Mouse (Mus musculus) hindbrain, embryonic 12.5 days (tissue): Measurements from ENCODE around the gene Sik3. TPM values are rescaled to one million over a fixed set of nuclear protein-coding genes. Genes with fewer than 3 reads are reported as not detected.

Experiments
- ATAC-seq: fragments of 200-750 bp; cut with Nextera tagmentation; 2 replicates; pipeline ENCODE4 v1.8.0; 2017; ENCODE audit warnings: moderate TSS enrichment; ENCODE audit not compliant: low FRiP score
- H3K27ac ChIP-seq: fragments of 300-500 bp; sonication (generic); 2 replicates; pipeline ENCODE4 v1.5.1; 2016; ENCODE audit warnings: mild to moderate bottlenecking
- H3K27me3 ChIP-seq: fragments of 300-500 bp; sonication (generic); 2 replicates; pipeline ENCODE4 v1.6.1; 2016; ENCODE audit warnings: mild to moderate bottlenecking
- H3K36me3 ChIP-seq: fragments of 300-500 bp; sonication (generic); 2 replicates; pipeline ENCODE4 v1.6.1; 2016; ENCODE audit warnings: mild to moderate bottlenecking
- H3K4me1 ChIP-seq: fragments of 300-500 bp; sonication (generic); 2 replicates; pipeline ENCODE4 v1.6.1; 2016
- H3K4me2 ChIP-seq: fragments of 300-500 bp; sonication (generic); replicated peaks from 2 replicates; pipeline ENCODE4 v1.6.1; 2016; ENCODE audit warnings: mild to moderate bottlenecking
- H3K4me3 ChIP-seq: fragments of 300-500 bp; sonication (generic); 2 replicates; pipeline ENCODE4 v1.5.1; 2016; ENCODE audit warnings: mild to moderate bottlenecking
- H3K9ac ChIP-seq: fragments of 300-500 bp; sonication (generic); 2 replicates; pipeline ENCODE4 v1.6.1; 2016; ENCODE audit warnings: mild to moderate bottlenecking, moderate library complexity
- H3K9me3 ChIP-seq: fragments of 300-500 bp; sonication (generic); replicated peaks from 2 replicates; pipeline ENCODE4 v1.6.1; 2016; ENCODE audit warnings: mild to moderate bottlenecking
- WGBS: fragments of 180-500 bp; shearing (Covaris S2); methylation state at CpG from one replicate; pipeline ENCODE4 v1.1.7; 2016; 5-methylcytosine and 5-hydroxymethylcytosine counted together
- polyA plus RNA-seq: library from polyadenylated mRNA; unstranded; fragments of >200 nt; fragmentation: Nextera tagmentation; extraction: Ambion mirVana; gene quantifications from 2 replicates; pipeline ENCODE4 v1.2.1, GENCODE M21; 2016

Sik3 gene
- polyA plus RNA-seq, 1 experiment from 2014 or later = 13.9 TPM

- Histone ChIP-seq H3K4me3 (no peak overlapping the region), H3K36me3 (no peaks in the 10 kb centered on the region), H3K27ac (no peak overlapping the region), H3K4me2 (no peak overlapping the region), H3K27me3 (no peaks in the 10 kb centered on the region), H3K9me3 (no peaks in the 10 kb centered on the region), H3K9ac (no peak overlapping the region), H3K4me1 (peaks cover 2% of the 10 kb centered on the region; the same call in 1 of the 2 replicates)
- whole genome bisulfite sequencing = 64% methylated on average over 5 of the region's 5 CpGs
- ATAC-seq = no peak
Observed at GRCm38 (mm10) chr9:46006224-46006623, 6.4 kb upstream of the Sik3 start.

DNA sequence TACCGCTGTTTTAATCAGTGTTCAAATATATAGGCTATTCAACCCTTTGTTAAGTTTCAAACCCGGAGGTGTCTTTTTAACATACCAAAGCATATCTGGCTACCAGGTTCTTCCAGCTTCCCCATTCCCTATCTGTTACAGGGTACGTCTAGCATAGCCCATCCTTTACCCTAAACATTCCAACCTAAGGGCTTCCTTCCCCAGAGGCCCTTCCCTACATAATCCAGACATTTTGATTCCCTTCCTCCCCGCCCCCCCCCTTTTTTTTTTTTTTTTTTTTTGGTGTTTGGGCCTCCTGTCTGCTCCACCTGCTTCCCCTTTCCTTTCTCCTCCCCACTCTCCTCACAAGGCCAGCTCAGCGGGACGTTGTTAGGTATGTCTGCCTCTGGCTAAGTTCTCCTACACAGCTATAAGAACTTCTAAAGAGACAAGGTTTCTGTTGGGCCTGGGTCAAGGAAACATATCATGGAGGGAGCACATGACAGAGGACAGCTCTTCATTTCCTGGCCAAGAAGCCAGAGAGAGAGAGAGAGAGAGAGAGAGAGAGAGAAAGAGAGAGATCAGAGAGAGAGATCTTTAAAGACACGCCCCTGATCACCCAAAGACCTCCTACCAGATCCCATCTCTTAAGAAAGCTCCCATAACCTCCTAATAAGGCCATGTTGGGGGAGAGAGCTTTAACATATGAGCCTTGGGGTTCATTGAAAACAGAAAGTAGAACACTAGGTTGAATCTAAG lies 3.5 kb upstream of the Sik3 start:
- 71% methylated on average over 7 of the region's 7 CpGs for WGBS
- no peak overlapping the region for H3K4me2 ChIP-seq
- H3K9ac ChIP-seq = no peak overlapping the region
- H3K9me3 ChIP-seq = no peaks in the 10 kb centered on the region
- H3K4me3 ChIP-seq = no peak overlapping the region
- no peaks in the 10 kb centered on the region for H3K27me3 ChIP-seq
- H3K36me3 ChIP-seq = no peaks in the 10 kb centered on the region
- H3K4me1 ChIP-seq = peaks cover 20% of the 10 kb centered on the region
- ATAC-seq = no peak
- H3K27ac ChIP-seq = no peak overlapping the region

- H3K4me2 ChIP-seq = no peak overlapping the region
- no peaks in the 10 kb centered on the region for H3K9me3 ChIP-seq
- peaks cover 25% of the 10 kb centered on the region for H3K4me1 ChIP-seq
- no peak overlapping the region for H3K27ac ChIP-seq
- H3K36me3 ChIP-seq = no peaks in the 10 kb centered on the region
- WGBS = 74% methylated on average over 1 of the region's 1 CpGs
- H3K4me3 ChIP-seq = no peak overlapping the region
- no peaks in the 10 kb centered on the region for H3K27me3 ChIP-seq
- ATAC-seq = no peak
- no peak overlapping the region for H3K9ac ChIP-seq
Observed at GRCm38 (mm10) chr9:46009669-46009983, 3.0 kb upstream of the Sik3 start.

- Histone ChIP-seq H3K9ac (no peak overlapping the region), H3K4me1 (peaks cover 41% of the 10 kb centered on the region), H3K27ac (no peak overlapping the region), H3K27me3 (no peaks in the 10 kb centered on the region), H3K9me3 (no peaks in the 10 kb centered on the region), H3K4me3 (no peak overlapping the region), H3K36me3 (no peaks in the 10 kb centered on the region), H3K4me2 (no peak overlapping the region; the same call in 1 of the 2 replicates)
- WGBS = 61% methylated on average over 3 of the region's 3 CpGs
- ATAC-seq = no peak
Observed at GRCm38 (mm10) chr9:46011094-46011970, 1.3 kb upstream of the Sik3 start.

DNA sequence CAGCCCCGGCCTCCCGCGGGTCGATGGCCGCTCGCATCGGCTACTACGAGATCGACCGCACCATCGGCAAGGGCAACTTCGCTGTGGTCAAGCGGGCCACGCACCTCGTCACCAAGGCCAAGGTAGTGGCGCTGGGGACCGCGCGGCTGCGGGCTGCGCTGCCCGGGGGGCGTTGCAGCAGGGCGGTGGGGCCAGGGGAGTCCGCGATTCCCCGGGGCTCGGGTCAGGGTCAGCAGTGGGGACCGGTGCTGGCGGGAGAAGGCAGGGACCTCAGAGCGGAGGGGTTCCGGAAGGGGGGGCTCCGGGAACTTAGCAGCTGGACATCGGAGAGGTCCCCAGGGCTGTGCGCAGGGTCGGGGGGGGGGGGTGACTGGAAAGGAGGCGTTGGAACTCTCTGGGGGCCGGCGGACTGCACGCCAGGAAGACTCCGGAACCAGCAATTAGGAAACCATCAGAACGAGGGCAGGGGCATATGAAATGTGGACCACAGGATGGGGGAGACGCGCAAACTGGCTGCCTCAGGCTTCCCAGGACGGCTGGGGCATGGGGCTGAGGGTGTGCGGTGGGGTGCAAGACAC lies 478 bp downstream of the Sik3 start:
- H3K9ac ChIP-seq = peak overlapping the region; percentile 92
- peaks cover 45% of the 10 kb centered on the region for H3K4me1 ChIP-seq
- 0 out of 2 replicates have a peak, but pooled peaks cover 1% of the 10 kb centered on the region for H3K36me3 ChIP-seq
- no peaks in the 10 kb centered on the region for H3K27me3 ChIP-seq
- peak; percentile 75 for ATAC-seq
- under 1% methylated on average over 43 of the region's 46 CpGs for WGBS
- no peaks in the 10 kb centered on the region for H3K9me3 ChIP-seq
- peak overlapping the region; percentile 83 for H3K4me3 ChIP-seq
- H3K4me2 ChIP-seq = peak overlapping the region; percentile 82
- H3K27ac ChIP-seq = peak overlapping the region; percentile 91

- Histone ChIP-seq H3K4me3 (peak overlapping the region; percentile 83), H3K9ac (peak overlapping the region; percentile 92), H3K27me3 (no peaks in the 10 kb centered on the region), H3K9me3 (no peaks in the 10 kb centered on the region), H3K36me3 (0 out of 2 replicates have a peak, but pooled peaks cover 4% of the 10 kb centered on the region), H3K27ac (peak overlapping the region; percentile 91), H3K4me1 (peaks cover 45% of the 10 kb centered on the region), H3K4me2 (peak overlapping the region; percentile 82)
- under 1% methylated on average over 5 of the region's 5 CpGs for WGBS
- no peak for ATAC-seq
Observed at GRCm38 (mm10) chr9:46013616-46014015, 996 bp downstream of the Sik3 start.

DNA sequence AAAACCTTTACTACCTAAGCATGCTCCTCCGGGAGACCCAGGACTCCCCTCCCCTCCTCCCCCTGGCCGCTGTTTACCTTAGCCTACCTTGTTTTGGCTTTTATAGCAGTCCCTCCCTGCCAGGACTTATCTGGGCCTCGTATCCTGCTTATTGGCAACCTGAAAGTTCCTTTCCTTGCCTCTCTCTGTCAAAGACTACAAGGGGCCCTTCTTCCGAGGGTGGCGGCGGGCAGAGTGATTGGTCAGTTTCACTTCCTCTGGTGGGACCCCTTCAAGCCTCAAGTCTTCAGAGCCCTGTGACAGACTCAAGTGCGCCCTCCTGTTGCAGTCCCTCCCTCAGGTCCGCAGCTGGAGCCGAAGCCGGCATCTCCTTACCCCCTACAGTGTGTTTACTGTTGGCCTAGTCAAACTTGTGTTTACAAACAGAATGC lies 1.6 kb downstream of the Sik3 start:
- Histone ChIP-seq H3K4me2 (peak overlapping the region; percentile 82), H3K9me3 (no peaks in the 10 kb centered on the region), H3K4me3 (peak overlapping the region; percentile 83), H3K36me3 (0 out of 2 replicates have a peak, but pooled peaks cover 4% of the 10 kb centered on the region), H3K27ac (no peak overlapping the region), H3K9ac (peak overlapping the region; percentile 32; the same call in 1 of the 2 replicates), H3K27me3 (no peaks in the 10 kb centered on the region), H3K4me1 (peaks cover 45% of the 10 kb centered on the region)
- WGBS = 3% methylated on average over 10 of the region's 10 CpGs
- no peak for ATAC-seq

DNA sequence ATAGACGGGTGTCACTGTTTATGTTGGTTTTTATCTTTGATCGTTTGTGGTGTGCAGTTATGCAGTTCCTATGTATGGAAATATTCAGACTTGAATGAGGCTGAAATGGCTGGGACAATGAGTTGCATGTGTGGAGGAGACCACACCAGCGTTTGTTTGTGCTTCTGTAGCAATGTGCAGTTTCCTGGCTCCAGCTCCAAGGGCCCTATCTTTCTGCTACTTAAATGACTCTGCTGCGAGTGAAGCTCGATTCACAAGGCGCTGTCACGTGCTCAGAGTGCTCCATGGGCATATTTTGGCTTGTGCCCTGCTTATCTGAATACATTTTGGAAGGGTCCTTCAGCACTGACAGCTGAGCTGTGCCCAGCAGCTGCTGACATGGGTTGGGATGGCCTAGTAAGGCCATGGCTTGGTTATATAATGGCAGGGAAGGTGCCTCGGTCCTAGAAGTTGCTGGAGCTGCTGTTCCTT lies 2.5 kb downstream of the Sik3 start:
- Histone ChIP-seq H3K4me3 (no peak overlapping the region), H3K36me3 (0 out of 2 replicates have a peak, but pooled peaks cover 4% of the 10 kb centered on the region), H3K9ac (no peak overlapping the region; the same call in 1 of the 2 replicates), H3K4me2 (peak overlapping the region; percentile 82), H3K4me1 (peaks cover 45% of the 10 kb centered on the region), H3K27me3 (no peaks in the 10 kb centered on the region), H3K27ac (peak overlapping the region; percentile 8; the same call in 1 of the 2 replicates), H3K9me3 (no peaks in the 10 kb centered on the region)
- ATAC-seq = no peak
- 44% methylated on average over 8 of the region's 8 CpGs for WGBS

DNA sequence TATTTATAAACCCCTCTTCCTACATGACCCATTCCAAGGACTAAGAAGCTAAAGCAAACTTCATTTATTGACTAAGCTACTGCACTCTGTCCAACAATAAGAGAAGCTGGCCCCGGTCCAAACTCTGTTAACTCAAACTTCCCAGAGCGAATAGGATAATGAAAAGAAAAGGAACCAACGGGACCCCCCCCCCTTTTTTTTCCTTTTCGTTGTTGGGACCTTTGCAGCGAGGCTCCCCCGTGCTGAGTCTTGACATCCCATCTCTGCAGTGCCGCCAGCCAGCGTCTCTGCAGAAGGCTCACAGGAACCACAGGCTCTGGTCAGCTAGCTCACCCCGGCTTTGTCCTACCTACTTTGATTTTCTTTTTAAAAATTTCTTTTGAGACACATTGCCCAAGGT lies 3.2 kb downstream of the Sik3 start:
- Histone ChIP-seq H3K9me3 (no peaks in the 10 kb centered on the region), H3K4me3 (no peak overlapping the region), H3K4me2 (0 out of 2 replicates have a peak overlapping the region, but pooled peaks have one; percentile 11), H3K9ac (no peak overlapping the region), H3K36me3 (0 out of 2 replicates have a peak, but pooled peaks cover 4% of the 10 kb centered on the region), H3K27me3 (no peaks in the 10 kb centered on the region), H3K27ac (no peak overlapping the region), H3K4me1 (peaks cover 45% of the 10 kb centered on the region)
- 31% methylated on average over 9 of the region's 9 CpGs for WGBS
- ATAC-seq = no peak

DNA sequence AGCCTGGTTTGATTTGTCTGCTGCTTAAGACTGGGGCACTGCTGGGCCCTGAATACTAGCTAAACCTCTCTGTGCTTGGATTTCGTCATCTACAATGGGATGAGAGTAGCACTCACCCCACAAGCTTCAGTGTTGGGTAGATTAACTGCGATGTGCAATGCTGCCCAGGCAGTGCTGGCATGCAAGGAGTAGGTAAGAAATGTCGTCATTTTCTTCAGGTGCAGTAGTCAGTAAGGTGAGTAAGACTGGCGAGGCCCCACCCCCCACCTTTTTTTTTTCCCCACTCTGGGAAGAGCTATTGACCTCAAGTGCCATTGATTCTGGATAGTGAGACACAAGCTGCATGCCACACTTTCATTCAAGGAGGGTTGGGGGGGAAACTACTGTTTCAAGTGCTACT lies 3.8 kb downstream of the Sik3 start:
- 0 out of 2 replicates have a peak, but pooled peaks cover 4% of the 10 kb centered on the region for H3K36me3 ChIP-seq
- H3K27ac ChIP-seq = no peak overlapping the region
- H3K9ac ChIP-seq = no peak overlapping the region
- no peaks in the 10 kb centered on the region for H3K27me3 ChIP-seq
- peaks cover 41% of the 10 kb centered on the region for H3K4me1 ChIP-seq
- 0 out of 2 replicates have a peak overlapping the region, but pooled peaks have one; percentile 11 for H3K4me2 ChIP-seq
- 73% methylated on average over 4 of the region's 4 CpGs for WGBS
- no peak overlapping the region for H3K4me3 ChIP-seq
- ATAC-seq = no peak
- H3K9me3 ChIP-seq = no peaks in the 10 kb centered on the region

- Histone ChIP-seq H3K9ac (no peak overlapping the region), H3K27ac (no peak overlapping the region), H3K36me3 (0 out of 2 replicates have a peak, but pooled peaks cover 4% of the 10 kb centered on the region), H3K4me2 (no peak overlapping the region), H3K9me3 (no peaks in the 10 kb centered on the region), H3K27me3 (no peaks in the 10 kb centered on the region), H3K4me1 (peaks cover 32% of the 10 kb centered on the region), H3K4me3 (no peak overlapping the region)
- no peak for ATAC-seq
- WGBS = 92% methylated on average over 6 of the region's 6 CpGs
Observed at GRCm38 (mm10) chr9:46018316-46018715, 5.7 kb downstream of the Sik3 start.

DNA sequence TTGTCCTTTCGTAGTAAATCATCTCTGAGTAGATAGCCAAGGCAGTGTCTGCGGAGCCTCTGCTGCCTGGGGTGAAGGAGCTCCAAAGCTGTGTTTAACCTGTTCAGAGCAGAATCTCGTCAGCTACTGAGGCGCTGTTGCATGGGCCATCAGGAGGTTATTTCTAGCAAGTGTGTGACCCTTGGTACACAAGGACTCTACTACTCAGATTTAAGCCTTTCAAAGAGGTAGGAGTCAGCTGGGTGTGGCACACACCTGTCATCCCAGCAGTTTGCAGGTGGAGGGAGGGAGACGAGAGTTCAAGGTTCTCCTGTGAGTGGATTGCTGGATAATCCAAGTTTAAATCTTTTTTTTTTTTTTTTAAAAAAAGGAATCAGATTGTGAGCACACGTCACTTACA lies 7.4 kb downstream of the Sik3 start:
- no peaks in the 10 kb centered on the region for H3K27me3 ChIP-seq
- 82% methylated on average over 6 of the region's 6 CpGs for WGBS
- H3K4me3 ChIP-seq = no peak overlapping the region
- no peak overlapping the region for H3K9ac ChIP-seq
- no peak overlapping the region for H3K27ac ChIP-seq
- peaks cover 17% of the 10 kb centered on the region for H3K4me1 ChIP-seq
- no peak overlapping the region for H3K4me2 ChIP-seq
- H3K36me3 ChIP-seq = 0 out of 2 replicates have a peak, but pooled peaks cover 4% of the 10 kb centered on the region
- no peaks in the 10 kb centered on the region for H3K9me3 ChIP-seq
- no peak for ATAC-seq
